Mouse (Mus musculus) layer of hippocampus, adult 6 months (tissue): ENCODE data around the gene Myh2. TPM values are rescaled to one million over a fixed set of nuclear protein-coding genes. Genes with fewer than 3 reads are reported as not detected.

Experiments used
- long read RNA-seq, 2 experiments: library from polyadenylated mRNA; unstranded; transcript quantifications; one replicate each; pipeline ENCODE4 v2.0.0; 2019 to 2020
- polyA plus RNA-seq: library from polyadenylated mRNA; unstranded; fragments of <200 nt; fragmentation: Nextera tagmentation; gene quantifications from 2 replicates; pipeline ENCODE4 v1.2.3, GENCODE M21; 2021

Myh2 gene
- polyA plus RNA-seq: 0.04 and 0.06 TPM in 2 replicates
- long read RNA-seq, experiment 1: 0 reads
- long read RNA-seq, experiment 2, partial matches to known transcripts: 2 of 2 reads
- long read RNA-seq, experiment 2, other reads (novel, unspliced or antisense): 0 of 2 reads

DNA sequence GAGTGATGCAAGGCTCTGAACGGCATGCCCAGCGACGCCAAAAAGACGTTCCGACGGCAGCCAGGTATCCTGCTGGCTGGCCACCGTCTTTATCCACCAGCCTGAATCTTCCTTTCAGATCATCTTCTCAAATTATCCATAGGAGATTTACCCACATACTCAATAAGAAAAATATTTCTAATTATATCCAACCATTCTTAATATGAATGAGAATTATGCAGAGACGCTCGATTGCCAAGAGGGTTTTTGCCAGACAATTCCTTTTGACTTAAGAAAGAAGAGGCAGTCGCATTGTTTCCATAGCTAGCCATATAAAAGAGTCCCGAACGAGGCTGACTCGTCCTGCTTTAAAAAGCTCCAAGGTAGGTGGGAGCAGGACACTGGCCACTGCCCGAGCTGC, at the start of gene Myh2:
TSS of gene Myh2 (plus strand) at position 301 of the 400 bp plus-strand sequence.

GRCm38 (mm10) chr11:67199752-67200151, 28.9 kb downstream of the Myh2 start, which contains the start of gene Myh1:
Gene Myh1, plus strand, starts transcription at chr11:67200052.

GRCm38 (mm10) chr11:67237481-67238079, 66.8 kb downstream of the Myh2 start, which contains the start of gene Myh4:
Gene Myh4, plus strand, starts transcription at chr11:67238029.

Other genes with a start within 250 kb of the Myh2 start
- gene Tmem238l, start 214.4 kb upstream of the Myh2 start, polyA plus RNA-seq: not detected in 2 replicates
- gene Tmem220, start 145.9 kb upstream of the Myh2 start, polyA plus RNA-seq: 1.9 and 3.3 TPM in 2 replicates
- gene Adprm, start 118.4 kb upstream of the Myh2 start, polyA plus RNA-seq: 24.3 and 25.0 TPM in 2 replicates
- gene Sco1, start 118.4 kb upstream of the Myh2 start, polyA plus RNA-seq: 2.5 and 4.2 TPM in 2 replicates
- gene Myh3, start 92.7 kb upstream of the Myh2 start, polyA plus RNA-seq: 0.45 and 0.60 TPM in 2 replicates
- 0.08 and 0.09 TPM in 2 replicates for gene Myh1, start 29.0 kb downstream of the Myh2 start, polyA plus RNA-seq
- 0.05 TPM in 2 replicates for gene Myh4, start 67.0 kb downstream of the Myh2 start, polyA plus RNA-seq
- gene Myh8, start 106.1 kb downstream of the Myh2 start, polyA plus RNA-seq: 0.16 and 0.26 TPM in 2 replicates
- gene Myh13, start 150.6 kb downstream of the Myh2 start, polyA plus RNA-seq: 0.04 and 0.08 TPM in 2 replicates